Mouse (Mus musculus) liver (tissue): ENCODE data around the gene Gramd1b.

Source experiments
- DNase-seq: peaks from one replicate; pipeline ENCODE4 v3.0.0-alpha.2; 2020; ENCODE audit warnings: mixed read lengths

The Gramd1b gene

GRCm38 (mm10) chr9:40331411-40332286, 199.5 kb downstream of the Gramd1b start:
- no peak for DNase-seq

GRCm38 (mm10) chr9:40330609-40331382, 200.4 kb downstream of the Gramd1b start:
- DNase-seq = peak; percentile 83

- no peak for DNase-seq
These were observed 204.8 kb downstream of the Gramd1b start for GRCm38 (mm10) chr9:40326260-40326915.

- no peak for DNase-seq
These were observed 206.4 kb downstream of the Gramd1b start for GRCm38 (mm10) chr9:40324826-40325225.

GRCm38 (mm10) chr9:40324232-40324792, 206.9 kb downstream of the Gramd1b start:
- no peak for DNase-seq

- DNase-seq = no peak
These were observed 207.4 kb downstream of the Gramd1b start for GRCm38 (mm10) chr9:40323773-40324172.

GRCm38 (mm10) chr9:40323171-40323570, 208.0 kb downstream of the Gramd1b start:
- DNase-seq = peak; percentile 44

- no peak for DNase-seq
These were observed 208.8 kb downstream of the Gramd1b start for GRCm38 (mm10) chr9:40322372-40322771.

GRCm38 (mm10) chr9:40321668-40322003, 209.5 kb downstream of the Gramd1b start:
- DNase-seq = no peak

- DNase-seq = peak; percentile 52
These were observed 210.1 kb downstream of the Gramd1b start for GRCm38 (mm10) chr9:40320879-40321667.

GRCm38 (mm10) chr9:40320405-40320804, 210.8 kb downstream of the Gramd1b start:
- no peak for DNase-seq

- no peak for DNase-seq
These were observed 212.4 kb downstream of the Gramd1b start for GRCm38 (mm10) chr9:40318771-40319170.

- DNase-seq = no peak
These were observed 213.4 kb downstream of the Gramd1b start for GRCm38 (mm10) chr9:40317735-40318134.

GRCm38 (mm10) chr9:40316865-40317660, 214.1 kb downstream of the Gramd1b start:
- no peak for DNase-seq

- no peak for DNase-seq
These were observed 219.4 kb downstream of the Gramd1b start for GRCm38 (mm10) chr9:40311813-40312212.

- DNase-seq = no peak
These were observed 221.3 kb downstream of the Gramd1b start for GRCm38 (mm10) chr9:40309876-40310275.

GRCm38 (mm10) chr9:40307311-40307710, 223.9 kb downstream of the Gramd1b start:
- no peak for DNase-seq

GRCm38 (mm10) chr9:40304243-40304642, 226.9 kb downstream of the Gramd1b start:
- DNase-seq = no peak

GRCm38 (mm10) chr9:40302375-40302774, 228.8 kb downstream of the Gramd1b start:
- no peak for DNase-seq

- no peak for DNase-seq
These were observed 229.7 kb downstream of the Gramd1b start for GRCm38 (mm10) chr9:40301475-40301874.
